Mouse (Mus musculus) lung, postnatal 0 days (tissue): ENCODE measurements around the gene Grm4.

Experiments used
- CTCF ChIP-seq: IDR thresholded peaks from 2 replicates; pipeline ENCODE4 v1.5.1; 2016; ENCODE audit warnings: antibody characterized with exemption, mild to moderate bottlenecking
- EP300 ChIP-seq: IDR thresholded peaks from 2 replicates; pipeline ENCODE4 v1.6.1; 2016; ENCODE audit warnings: antibody characterized with exemption, mild to moderate bottlenecking, control low read depth

DNA sequence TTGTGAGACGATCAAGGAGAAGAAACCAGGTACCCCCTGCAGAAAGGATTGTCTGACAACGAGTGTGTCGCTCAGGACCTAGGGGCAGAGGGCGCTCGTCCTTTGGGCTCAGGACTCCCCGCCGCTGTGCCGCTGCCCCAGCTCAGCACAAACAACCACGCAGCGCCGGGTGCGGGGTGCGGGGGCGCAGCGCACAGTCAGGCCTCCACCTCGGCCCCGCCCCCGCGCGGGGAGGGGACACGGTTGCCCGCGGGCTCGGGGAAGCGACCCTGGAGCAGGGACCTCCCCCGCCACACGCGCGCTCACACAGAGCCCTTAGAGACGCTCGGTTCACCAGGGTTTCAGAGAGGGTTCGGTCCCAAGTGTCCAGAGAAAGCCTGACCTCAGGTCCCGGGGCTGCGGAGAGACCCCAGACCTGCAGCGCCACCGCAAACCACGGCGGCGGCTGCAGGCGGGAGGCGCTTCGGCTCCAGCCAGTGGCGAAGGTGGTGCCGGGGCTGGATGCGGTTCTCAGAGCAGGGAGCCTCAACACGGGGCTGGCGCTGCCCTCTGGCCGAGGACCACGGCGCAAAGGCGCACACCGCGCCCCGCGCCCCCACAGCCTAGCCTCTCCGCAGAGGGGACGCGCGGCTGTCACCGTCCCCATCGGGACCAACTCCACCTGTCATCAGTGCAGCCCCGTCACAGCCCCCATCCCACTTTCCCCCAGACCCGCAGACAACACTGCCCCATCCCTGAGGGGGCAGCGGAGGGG, 9.2 kb downstream of the Grm4 start:
- no peak; the same call in 1 of the 2 replicates for TF ChIP-seq CTCF
- no peak for TF ChIP-seq EP300
